Comparison of ENCODE assay signal across 19 mouse cellular contexts in the genomic region with DNA sequence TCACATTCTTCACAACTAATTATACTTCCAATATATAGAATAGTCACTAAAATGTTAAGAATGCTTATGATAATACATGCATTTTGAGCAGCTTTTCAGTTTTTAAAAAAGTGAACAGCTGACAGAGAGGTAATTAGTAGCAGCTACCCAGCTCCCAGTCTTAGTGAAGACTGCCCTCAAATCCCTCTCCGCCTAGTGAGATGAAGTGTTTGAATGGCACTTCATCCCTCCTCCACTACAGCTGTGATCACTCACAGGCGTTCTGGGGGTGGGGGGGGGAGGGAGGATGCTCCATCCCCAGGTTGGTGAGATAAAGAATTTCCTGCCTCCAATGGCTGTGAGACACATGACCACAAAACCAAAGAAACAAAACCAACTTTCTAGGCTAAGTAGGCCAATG.
"Had no signal": no experiment of that assay in that cellular context is flagged by ENCODE, and none has a peak within 500 bp of the region (broad histone marks: within the 10 kb centered on the region; RNA-seq: fewer than 3 reads in every experiment).

No protein-coding gene starts in this region.

- ATAC-seq: intestine, postnatal 0 days; midbrain, embryonic 15.5 days had no signal

- H3K27me3 ChIP-seq: liver, embryonic 13.5 days; megakaryocyte, embryonic 14.5 days; midbrain, embryonic 15.5 days; neural tube, embryonic 12.5 days; neural tube, embryonic 15.5 days had no signal

- H3K9me3 ChIP-seq: liver, embryonic 13.5 days; megakaryocyte, embryonic 14.5 days; midbrain, embryonic 10.5 days; midbrain, embryonic 15.5 days; neural tube, embryonic 12.5 days; neural tube, embryonic 15.5 days had no signal

- H3K9ac ChIP-seq: liver, embryonic 13.5 days; midbrain, embryonic 15.5 days; neural tube, embryonic 12.5 days; neural tube, embryonic 15.5 days had no signal

- H3K27ac ChIP-seq: kidney, postnatal 0 days; left cerebral cortex, adult 2 months; liver, embryonic 13.5 days; midbrain, embryonic 10.5 days; midbrain, embryonic 15.5 days; neural tube, embryonic 12.5 days; neural tube, embryonic 15.5 days; stomach, postnatal 0 days had no signal

- H3K36me3 ChIP-seq: liver, embryonic 13.5 days; midbrain, embryonic 15.5 days; neural tube, embryonic 12.5 days; neural tube, embryonic 15.5 days had no signal

- H3K4me1 ChIP-seq: liver, embryonic 13.5 days; midbrain, embryonic 15.5 days; neural tube, embryonic 12.5 days had no signal

- H3K4me3 ChIP-seq: left cerebral cortex, adult 2 months; liver, embryonic 13.5 days; megakaryocyte, embryonic 14.5 days; midbrain, embryonic 10.5 days; midbrain, embryonic 15.5 days; neural tube, embryonic 12.5 days; neural tube, embryonic 15.5 days had no signal

- H3K4me2 ChIP-seq: liver, embryonic 13.5 days; midbrain, embryonic 15.5 days; neural tube, embryonic 12.5 days; neural tube, embryonic 15.5 days had no signal

- DNase-seq: kidney, adult 2 months; kidney, postnatal 36 days; layer of hippocampus, postnatal 36 days; liver, embryonic 13.5 days; right cerebral cortex, adult 18-20 months; right cerebral cortex, postnatal 14 days; right cerebral cortex, postnatal 4 days; thymus, adult 2 months; thymus, postnatal 14 days; thymus, postnatal 4 days had no signal
